Mouse (Mus musculus): ENCODE data around the gene Pde11a.

GRCm38 (mm10) chr2:76238496-76238895 lies 100.1 kb downstream of the Pde11a start:
- TF ChIP-seq CTCF (IDR thresholded peaks at IDR 0.05; ENCODE audit: control insufficient read depth, insufficient read depth, low read length) (no peak), POLR2A (IDR thresholded peaks at IDR 0.05; ENCODE audit: borderline replicate concordance, control insufficient read depth, low read depth, low read length) (no peak)

Data from bone marrow, adult 2 months (tissue).